Mouse (Mus musculus) B cell, adult 62 days (primary cell): ENCODE data around the gene Rxrb. TPM values are rescaled to one million over a fixed set of nuclear protein-coding genes. Genes with fewer than 3 reads are reported as not detected.

ENCODE experiments used
- total RNA-seq: library from RNA; stranded (reverse); gene quantifications from 4 replicates; pipeline ENCODE4 v1.2.4, GENCODE M21; 2023

The Rxrb gene
- total RNA-seq: 106 to 119 TPM (median 119 TPM) in 4 replicates

GRCm38 (mm10) chr17:34031465-34032173 is at the start of gene Rxrb, which contains the start of gene Slc39a7:
Rxrb (plus strand) TSS chr17:34031812.
Slc39a7 (minus strand) TSS chr17:34031682.

GRCm38 (mm10) chr17:34000150-34000537 is 31.5 kb upstream of the Rxrb start, which contains the start of gene H2-K1:
H2-K1 (minus strand) TSS chr17:34000347.

GRCm38 (mm10) chr17:34024317-34024821 is 7.2 kb upstream of the Rxrb start, which contains the start of gene Ring1:
Ring1 (minus strand) TSS chr17:34024680.

GRCm38 (mm10) chr17:34027656-34028223 is 3.9 kb upstream of the Rxrb start, which contains the start of gene H2-Ke6:
H2-Ke6 (minus strand) TSS chr17:34028060.

GRCm38 (mm10) chr17:34038878-34039561 is 7.4 kb downstream of the Rxrb start, which contains the start of gene Col11a2:
Col11a2 (plus strand) TSS chr17:34039437.

Other genes with a start within 250 kb of the Rxrb start
- 0.42 to 0.43 TPM in 2 of 4 replicates, not detected in the others for gene Angptl4, start 250.0 kb upstream of the Rxrb start, total RNA-seq
- 1.8 to 3.6 TPM (median 2.5 TPM) in 4 replicates for gene Kank3, start 221.3 kb upstream of the Rxrb start, total RNA-seq
- gene Rps28, start 207.2 kb upstream of the Rxrb start, total RNA-seq: 3,326 to 3,462 TPM (median 3,401 TPM) in 4 replicates
- 142 to 168 TPM (median 145 TPM) in 4 replicates for gene Ndufa7, start 207.2 kb upstream of the Rxrb start, total RNA-seq
- 3.6 to 7.8 TPM (median 5.2 TPM) in 4 replicates for gene Cd320, start 188.7 kb upstream of the Rxrb start, total RNA-seq
- gene Gm7029, start 158.0 kb upstream of the Rxrb start, total RNA-seq: not detected in 4 replicates
- 2.4 to 6.4 TPM (median 2.6 TPM) in 4 replicates for gene Kifc1, start 141.2 kb upstream of the Rxrb start, total RNA-seq
- gene Platr17, start 126.7 kb upstream of the Rxrb start, total RNA-seq: 0.75 to 0.94 TPM in 2 of 4 replicates, not detected in the others
- gene Daxx, start 122.4 kb upstream of the Rxrb start, total RNA-seq: 43.7 to 52.6 TPM (median 49.3 TPM) in 4 replicates
- 431 to 449 TPM (median 436 TPM) in 4 replicates for gene Tapbp, start 115.9 kb upstream of the Rxrb start, total RNA-seq
- gene Zbtb22, start 115.9 kb upstream of the Rxrb start, total RNA-seq: 37.5 to 42.9 TPM (median 39.2 TPM) in 4 replicates
- 169 to 183 TPM (median 181 TPM) in 4 replicates for gene Rgl2, start 102.3 kb upstream of the Rxrb start, total RNA-seq
- 55.2 to 64.5 TPM (median 58.4 TPM) in 4 replicates for gene Pfdn6, start 91.5 kb upstream of the Rxrb start, total RNA-seq
- 37.1 to 42.6 TPM (median 40.1 TPM) in 4 replicates for gene Wdr46, start 91.2 kb upstream of the Rxrb start, total RNA-seq
- gene B3galt4, start 80.3 kb upstream of the Rxrb start, total RNA-seq: 3.9 to 6.1 TPM (median 5.8 TPM) in 4 replicates
- gene Vps52, start 76.0 kb upstream of the Rxrb start, total RNA-seq: 86.2 to 102 TPM (median 93.0 TPM) in 4 replicates
- 1,434 to 1,528 TPM (median 1,474 TPM) in 4 replicates for gene Rps18, start 75.8 kb upstream of the Rxrb start, total RNA-seq
- gene H2-K1, start 31.5 kb upstream of the Rxrb start, total RNA-seq: 2,712 to 3,144 TPM (median 2,852 TPM) in 4 replicates
- gene Ring1, start 7.1 kb upstream of the Rxrb start, total RNA-seq: 31.0 to 45.2 TPM (median 32.4 TPM) in 4 replicates
- 122 to 144 TPM (median 136 TPM) in 4 replicates for gene H2-Ke6, start 3.8 kb upstream of the Rxrb start, total RNA-seq
- gene Slc39a7, start 130 bp upstream of the Rxrb start, total RNA-seq: 63.8 to 91.4 TPM (median 78.7 TPM) in 4 replicates
- gene Col11a2, start 7.6 kb downstream of the Rxrb start, total RNA-seq: 4.3 to 8.8 TPM (median 5.6 TPM) in 4 replicates
- gene H2-Oa, start 60.5 kb downstream of the Rxrb start, total RNA-seq: 232 to 249 TPM (median 239 TPM) in 4 replicates
- 659 to 693 TPM (median 673 TPM) in 4 replicates for gene H2-DMa, start 87.7 kb downstream of the Rxrb start, total RNA-seq
- gene Brd2, start 90.8 kb downstream of the Rxrb start, total RNA-seq: 421 to 508 TPM (median 482 TPM) in 4 replicates
- gene H2-DMb2, start 111.5 kb downstream of the Rxrb start, total RNA-seq: 1,557 to 1,593 TPM (median 1,583 TPM) in 4 replicates
- gene H2-DMb1, start 121.3 kb downstream of the Rxrb start, total RNA-seq: 718 to 852 TPM (median 762 TPM) in 4 replicates
- 128 to 142 TPM (median 134 TPM) in 4 replicates for gene Tap1, start 155.7 kb downstream of the Rxrb start, total RNA-seq
- gene Psmb9, start 156.0 kb downstream of the Rxrb start, total RNA-seq: 94.7 to 115 TPM (median 111 TPM) in 4 replicates
- gene Psmb8, start 165.9 kb downstream of the Rxrb start, total RNA-seq: 201 to 222 TPM (median 208 TPM) in 4 replicates
- gene Tap2, start 171.7 kb downstream of the Rxrb start, total RNA-seq: 108 to 140 TPM (median 126 TPM) in 4 replicates
- gene H2-Ob, start 207.1 kb downstream of the Rxrb start, total RNA-seq: 973 to 1,048 TPM (median 1,003 TPM) in 4 replicates
- 5,714 to 6,004 TPM (median 5,823 TPM) in 4 replicates for gene H2-Ab1, start 225.9 kb downstream of the Rxrb start, total RNA-seq